Mouse (Mus musculus) cerebellum, postnatal 10 days (tissue): ENCODE results near the gene Pih1d2.
"Not testable (repeated sequence)": the region's sequence is repeated elsewhere in the genome, so short reads cannot be mapped to it uniquely, and the experiment has no call there.

Experiments
- DNase-seq, 2 experiments: peaks; one replicate each; pipeline ENCODE4 v3.0.0; 2021; ENCODE audit warnings: mixed read lengths in 2 of 2

The Pih1d2 gene

DNA sequence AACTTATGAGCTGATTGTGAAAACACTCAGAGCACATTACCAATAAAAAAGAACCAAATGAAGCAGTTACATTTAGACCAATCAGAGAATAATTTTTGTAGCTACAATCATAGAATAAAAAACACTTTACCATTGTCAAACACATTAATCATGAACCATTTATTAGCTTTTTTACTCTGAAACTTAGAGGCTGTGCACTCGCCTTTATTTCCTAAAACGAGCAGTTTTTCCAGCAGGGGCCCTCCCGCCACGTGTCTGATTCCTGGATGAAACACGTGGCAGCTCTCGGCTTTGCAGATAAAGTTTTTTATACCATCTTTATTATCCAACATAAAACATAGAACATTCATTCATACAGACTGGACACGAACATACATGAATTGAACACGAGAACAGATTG lies 13.8 kb downstream of the Pih1d2 start:
- not testable (repeated sequence) for DNase-seq

GRCm38 (mm10) chr9:50632016-50632688 lies 15.0 kb downstream of the Pih1d2 start:
- no peak for DNase-seq

- DNase-seq: peak in 1 of 2 experiments; percentile 12
These were observed 15.9 kb downstream of the Pih1d2 start for GRCm38 (mm10) chr9:50633059-50633458.

- no peak for DNase-seq
These were observed 17.1 kb downstream of the Pih1d2 start for GRCm38 (mm10) chr9:50634270-50634669.

- no peak for DNase-seq
These were observed 29.8 kb downstream of the Pih1d2 start for GRCm38 (mm10) chr9:50646826-50647370.

- DNase-seq: no peak
These were observed 33.4 kb downstream of the Pih1d2 start for GRCm38 (mm10) chr9:50650503-50650902.

GRCm38 (mm10) chr9:50658391-50658790 lies 41.3 kb downstream of the Pih1d2 start:
- DNase-seq: no peak

DNA sequence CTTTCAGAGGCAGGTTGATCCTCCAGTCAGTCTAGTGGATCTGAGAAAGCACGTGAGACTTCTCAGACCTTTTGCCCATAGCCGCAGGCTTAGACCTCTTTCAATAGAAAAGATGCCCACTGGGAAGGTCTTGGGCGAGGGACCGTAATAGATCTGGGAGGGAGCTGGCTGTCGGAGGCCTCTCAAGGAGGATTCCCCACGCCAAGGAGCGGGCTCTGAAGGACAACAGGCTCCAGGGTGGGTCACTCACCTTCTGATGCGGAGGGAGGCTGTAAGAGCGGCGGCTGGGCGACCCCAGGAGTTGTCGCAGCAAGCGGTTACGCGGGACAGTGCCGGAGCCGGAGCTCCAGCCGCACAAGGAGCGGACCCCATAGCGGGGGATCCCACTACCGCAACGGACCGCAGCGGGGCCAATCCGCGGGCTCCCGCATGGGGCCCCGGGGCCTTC lies 41.8 kb downstream of the Pih1d2 start:
- no peak for DNase-seq

- DNase-seq: peak; percentile 93 to 94
These were observed 42.5 kb downstream of the Pih1d2 start, which contains the start of gene Dlat for GRCm38 (mm10) chr9:50659392-50660217. TSS of gene Dlat (minus strand) at chr9:50659780.

- DNase-seq: peak; percentile 40 to 49
These were observed 43.3 kb downstream of the Pih1d2 start for GRCm38 (mm10) chr9:50660431-50660830.

- DNase-seq: no peak
These were observed 47.7 kb downstream of the Pih1d2 start for GRCm38 (mm10) chr9:50664826-50665225.

DNA sequence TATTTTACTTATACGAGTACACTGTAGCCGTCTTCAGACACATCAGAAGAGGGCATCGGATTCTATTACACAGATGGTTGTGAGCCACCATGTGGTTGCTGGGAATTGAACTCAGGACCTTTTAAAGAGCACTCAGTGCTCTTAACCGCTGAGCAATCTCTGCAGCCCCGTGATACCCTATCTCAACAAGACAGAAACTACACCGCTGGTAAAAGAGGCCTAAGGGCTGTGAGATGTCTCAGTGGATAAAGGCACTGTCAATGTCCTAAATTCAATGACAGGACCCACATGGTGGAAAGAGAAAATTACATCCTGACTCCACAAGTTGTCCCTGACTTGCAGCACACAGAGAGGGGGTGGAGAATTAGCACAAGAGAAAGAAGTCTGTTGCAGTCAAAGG lies 49.3 kb downstream of the Pih1d2 start:
- no peak for DNase-seq

GRCm38 (mm10) chr9:50667579-50668498 lies 50.7 kb downstream of the Pih1d2 start:
- DNase-seq: no peak

DNA sequence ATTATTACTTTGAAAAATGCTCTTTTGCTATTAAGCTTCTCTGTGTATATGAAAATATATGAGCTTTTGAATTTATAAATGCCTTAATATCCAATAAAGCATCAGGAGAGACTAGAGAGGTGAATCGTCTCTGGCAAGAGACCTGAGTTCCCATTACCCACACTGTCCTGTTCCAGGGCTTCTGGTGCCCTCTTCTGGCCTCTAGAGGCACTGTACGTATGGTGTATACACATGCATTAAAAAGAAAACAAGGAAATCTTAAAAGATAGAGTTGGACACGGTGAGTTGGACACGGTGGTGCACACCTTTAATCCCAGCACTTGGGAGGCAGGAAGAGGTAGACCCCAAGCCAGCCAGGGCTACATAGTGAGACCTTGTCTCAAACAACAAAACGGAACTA lies 53.6 kb downstream of the Pih1d2 start:
- peak; percentile 77 to 79 for DNase-seq
